Mouse (Mus musculus): ENCODE results near the gene Slc47a1.
A peak's percentile ranks its signal among the peaks of the same experiment; 100 is the strongest.
"Not testable (repeated sequence)": the region's sequence is repeated elsewhere in the genome, so short reads cannot be mapped to it uniquely, and the experiment has no call there.

The Slc47a1 gene

DNA sequence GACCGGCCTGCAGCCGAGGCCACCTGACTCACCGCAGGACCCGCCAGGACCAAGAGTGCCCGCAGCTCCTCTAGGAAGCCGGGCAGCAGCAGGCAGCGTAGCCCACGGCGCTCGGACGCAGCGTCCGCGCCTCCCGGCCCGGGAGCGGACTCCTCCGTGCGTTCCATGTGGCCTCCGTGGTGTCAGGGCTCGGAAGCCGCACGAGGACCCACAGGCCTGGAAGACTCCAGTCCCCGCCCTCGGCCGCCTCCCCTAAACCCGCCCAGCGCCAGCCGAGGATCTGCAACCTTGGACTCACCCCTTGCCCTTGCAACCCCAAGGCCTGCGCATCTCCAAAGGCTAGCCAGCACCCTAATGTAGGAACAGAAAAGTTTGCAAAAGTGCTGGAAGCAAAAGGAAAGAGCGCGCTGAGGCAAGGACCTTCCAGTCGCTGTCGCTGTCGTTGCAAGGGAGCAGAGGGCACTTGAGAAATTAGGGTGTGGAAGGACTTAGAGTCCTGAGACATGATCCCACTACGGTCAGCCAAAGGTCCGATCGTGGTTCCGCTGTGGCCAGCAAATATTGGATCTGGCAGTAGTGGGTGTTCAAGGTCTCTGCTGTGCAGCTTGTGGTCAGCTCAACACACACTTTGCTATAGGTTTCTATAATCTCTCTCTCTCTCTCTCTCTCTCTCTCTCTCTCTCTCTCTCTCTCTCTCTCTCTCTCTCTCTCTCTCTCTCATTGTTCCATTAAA is at the start of gene Slc47a1:
Slc47a1 (minus strand) TSS at position 465 of the 733 bp plus-strand sequence.
- DNase-seq (ENCODE audit: low read depth, low spot score), result peak; percentile 23

DNA sequence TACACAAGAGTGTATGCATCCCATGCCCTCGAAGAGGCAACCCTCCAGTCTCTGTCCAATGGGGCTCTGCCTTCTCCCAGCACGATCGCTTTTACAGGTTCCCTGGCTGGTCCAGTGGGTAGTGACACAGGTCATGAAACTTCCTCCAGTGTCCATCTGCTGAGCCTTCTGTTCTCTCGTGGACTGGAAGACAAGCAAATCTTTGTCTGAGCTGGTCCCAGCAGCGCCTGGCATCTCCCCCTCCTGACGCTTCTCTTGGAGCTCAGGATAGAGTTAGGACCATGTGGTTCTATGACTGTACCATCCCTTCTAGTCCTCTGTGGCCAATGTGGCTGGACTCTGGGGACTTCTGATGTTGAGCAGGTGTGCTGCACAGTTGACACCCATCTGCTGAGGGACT is 41.1 kb upstream of the Slc47a1 start:
- no peak for DNase-seq (ENCODE audit: low read depth, low spot score)

DNA sequence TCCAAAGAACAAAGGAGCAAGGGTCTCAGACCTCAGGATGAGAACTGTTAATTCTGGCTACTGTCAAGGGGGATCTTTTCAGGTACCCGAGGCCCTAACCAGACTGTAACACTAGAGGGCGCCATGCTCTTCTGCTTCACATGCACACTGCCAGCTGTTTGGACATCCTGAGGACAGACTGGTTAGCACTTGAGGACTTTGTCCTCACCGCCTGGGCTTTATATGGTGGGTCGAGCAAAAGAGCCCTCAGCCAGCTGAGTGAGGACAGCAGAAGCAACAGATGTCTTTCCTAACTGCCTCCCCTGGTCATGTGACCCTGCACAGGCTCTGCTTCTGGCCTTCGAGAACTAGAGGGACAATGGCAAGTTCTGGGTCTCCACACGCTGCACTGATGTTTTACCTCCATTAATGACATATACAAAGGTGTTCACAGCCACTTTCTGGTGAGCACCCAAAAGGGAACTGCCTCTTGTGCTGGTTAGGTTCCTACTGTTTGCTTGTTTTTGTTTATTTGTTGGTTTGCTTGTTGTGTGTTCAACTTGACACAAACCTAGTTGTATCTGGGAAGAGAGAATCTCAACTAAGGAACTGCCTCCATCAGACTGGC is 39.9 kb upstream of the Slc47a1 start:
- peak; percentile 89 for DNase-seq (ENCODE audit: low read depth, low spot score)

DNA sequence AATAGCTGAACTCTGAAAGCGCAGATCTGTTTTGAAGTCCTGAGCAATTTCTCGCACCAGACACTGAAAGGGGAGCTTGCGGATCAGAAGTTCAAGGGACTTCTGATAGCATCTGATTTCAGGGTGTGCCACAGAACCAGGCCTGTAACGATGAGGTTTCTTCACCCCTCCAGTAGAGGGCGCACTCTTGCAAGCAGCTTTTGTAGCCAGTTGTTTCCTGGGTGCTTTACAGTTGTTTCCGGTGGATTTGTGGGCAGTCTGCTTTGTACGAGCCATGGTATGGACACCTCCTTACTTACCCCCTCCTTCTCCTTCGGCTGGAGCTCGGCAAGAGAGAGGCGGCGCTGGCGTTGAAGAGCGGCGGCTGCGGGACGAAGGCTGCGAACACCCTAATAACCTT is 38.4 kb upstream of the Slc47a1 start:
- DNase-seq (ENCODE audit: low read depth, low spot score), result not testable (repeated sequence)

DNA sequence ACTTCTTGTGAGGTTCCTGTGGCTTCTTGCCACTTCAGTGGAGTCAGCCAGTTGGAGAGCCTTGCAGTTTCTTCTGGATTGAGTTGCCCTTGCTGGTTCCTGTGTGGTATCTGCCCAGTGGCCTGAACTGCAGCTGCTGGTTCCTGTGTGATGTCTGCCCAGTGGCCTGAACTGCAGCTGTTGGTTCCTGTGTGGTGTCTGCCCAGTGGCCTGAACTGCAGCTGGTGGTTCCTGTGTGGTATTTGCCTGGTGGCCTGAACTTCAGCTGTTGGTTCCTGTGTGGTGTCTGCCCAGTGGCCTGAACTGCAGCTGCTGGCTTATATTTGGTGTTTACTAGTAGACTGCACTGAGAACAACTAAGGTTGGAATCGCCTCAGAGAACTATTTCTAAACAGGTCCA is 37.3 kb upstream of the Slc47a1 start:
- no peak for DNase-seq (ENCODE audit: low read depth, low spot score)

DNA sequence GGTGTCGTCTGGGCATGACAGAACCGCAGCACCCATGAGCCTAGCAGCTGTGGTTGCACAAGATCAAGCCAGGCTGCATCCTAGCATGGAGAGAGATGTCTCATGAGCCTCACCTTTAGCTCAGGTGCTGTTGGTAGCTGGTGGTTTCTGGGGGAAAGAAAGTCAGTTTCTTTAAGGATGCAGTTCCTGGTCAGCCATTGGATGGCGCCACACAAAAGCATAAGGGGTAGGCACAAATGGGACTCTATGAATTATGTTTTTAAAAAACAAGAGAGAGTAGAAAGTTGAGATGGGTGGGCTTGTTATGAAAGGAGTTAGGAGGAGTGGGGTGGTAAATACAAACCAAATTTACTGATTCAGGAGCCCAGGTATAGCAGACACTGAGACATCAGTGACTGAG is 36.4 kb upstream of the Slc47a1 start:
- no peak for DNase-seq (ENCODE audit: low read depth, low spot score)

DNA sequence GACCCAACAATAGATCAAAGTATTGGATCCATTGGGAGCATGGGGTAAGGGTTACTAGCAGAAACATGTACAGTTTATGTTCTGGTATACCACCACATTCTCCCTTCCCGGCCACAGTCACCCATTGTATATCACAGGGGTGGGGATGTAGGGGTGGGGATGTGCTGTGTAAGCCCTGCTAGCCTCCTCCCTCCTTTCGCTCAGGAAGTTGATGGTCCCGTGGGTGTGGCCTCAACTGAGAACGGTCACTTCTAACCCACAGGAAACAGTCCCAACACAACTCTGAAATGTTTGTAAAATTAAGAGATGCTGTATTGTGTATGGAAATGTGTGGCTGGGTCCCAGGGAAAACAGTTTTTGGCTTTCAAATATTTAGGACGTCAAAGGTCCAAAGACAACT is 35.3 kb upstream of the Slc47a1 start:
- DNase-seq (ENCODE audit: low read depth, low spot score), result no peak

DNA sequence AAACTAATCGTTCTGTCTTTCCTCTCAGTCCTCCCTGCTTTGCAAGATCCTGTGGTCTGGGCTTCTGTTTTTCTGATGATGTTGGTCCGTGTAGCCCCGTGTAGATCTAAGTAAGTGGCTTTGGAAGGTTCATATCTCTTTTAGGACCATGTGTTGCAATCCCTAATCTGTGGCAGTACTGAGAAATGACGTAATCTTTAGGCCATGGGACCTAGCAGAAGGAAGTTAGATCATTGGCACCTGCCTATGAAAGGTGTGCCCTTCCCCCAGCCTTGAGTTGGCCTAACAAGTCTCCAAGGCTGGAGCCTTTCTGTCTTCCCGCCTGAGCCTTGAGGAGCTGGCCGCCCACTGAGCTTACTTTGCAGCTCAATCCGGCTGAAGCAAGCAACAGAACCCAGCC is 33.7 kb upstream of the Slc47a1 start:
- DNase-seq (ENCODE audit: low read depth, low spot score), result no peak

DNA sequence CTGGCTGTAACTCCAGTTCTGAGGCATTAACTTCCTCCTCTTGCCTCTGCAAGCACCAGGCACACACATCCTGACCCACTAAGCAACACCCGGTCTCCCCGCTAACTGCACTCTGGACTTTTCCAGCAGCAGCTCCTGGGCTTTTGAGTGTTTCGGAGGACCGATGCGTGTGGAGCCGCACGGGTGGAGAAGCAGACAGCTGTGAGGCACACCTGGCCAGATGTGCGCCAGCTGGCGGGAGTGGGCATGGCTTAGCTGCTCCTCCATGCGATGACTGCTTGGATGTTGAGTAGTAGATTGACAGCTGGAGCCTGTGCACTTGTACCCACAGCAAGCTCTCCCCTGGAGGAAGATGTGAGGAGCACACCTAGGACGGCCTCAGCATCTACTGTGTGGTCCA is 33.1 kb upstream of the Slc47a1 start:
- DNase-seq (ENCODE audit: low read depth, low spot score), result no peak

DNA sequence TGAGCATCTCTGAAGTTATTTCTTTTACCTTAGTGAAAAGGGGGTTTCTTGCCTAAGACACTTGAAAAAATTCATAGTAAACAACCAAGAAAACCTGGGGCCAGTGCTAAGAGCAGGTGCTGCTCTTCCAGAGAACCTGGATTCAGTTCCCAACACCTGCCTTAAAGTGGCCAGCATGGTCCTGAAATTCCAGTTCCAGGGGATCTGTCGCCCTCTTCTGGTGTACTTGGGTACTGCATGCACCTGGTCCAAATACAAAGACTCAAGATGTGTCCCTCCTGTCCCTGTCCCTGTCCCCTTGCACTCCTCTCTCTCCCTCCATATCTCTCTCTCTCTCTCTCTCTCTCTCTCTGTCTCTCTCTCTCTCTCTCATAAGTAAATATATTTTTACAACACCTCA is 32.0 kb upstream of the Slc47a1 start:
- DNase-seq (ENCODE audit: low read depth, low spot score), result peak; percentile 88

DNA sequence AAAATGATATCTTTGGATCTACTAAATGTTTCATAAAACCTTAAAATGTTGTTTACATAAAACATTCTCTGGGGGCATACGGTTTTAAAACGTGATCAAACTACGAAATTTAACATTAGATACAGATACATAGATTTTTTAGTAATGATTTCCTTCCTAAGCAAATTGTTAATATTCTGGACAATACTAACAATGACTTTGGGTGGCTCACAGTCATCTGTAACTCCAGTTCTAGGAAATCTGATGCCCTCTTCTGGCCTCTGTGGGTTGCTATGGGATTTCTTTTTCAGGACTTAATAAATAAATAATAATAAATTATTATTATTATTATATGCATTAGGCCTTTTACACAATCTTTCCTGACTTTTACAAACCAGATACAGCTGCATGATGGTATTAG is 30.9 kb upstream of the Slc47a1 start:
- DNase-seq (ENCODE audit: low read depth, low spot score), result no peak

DNA sequence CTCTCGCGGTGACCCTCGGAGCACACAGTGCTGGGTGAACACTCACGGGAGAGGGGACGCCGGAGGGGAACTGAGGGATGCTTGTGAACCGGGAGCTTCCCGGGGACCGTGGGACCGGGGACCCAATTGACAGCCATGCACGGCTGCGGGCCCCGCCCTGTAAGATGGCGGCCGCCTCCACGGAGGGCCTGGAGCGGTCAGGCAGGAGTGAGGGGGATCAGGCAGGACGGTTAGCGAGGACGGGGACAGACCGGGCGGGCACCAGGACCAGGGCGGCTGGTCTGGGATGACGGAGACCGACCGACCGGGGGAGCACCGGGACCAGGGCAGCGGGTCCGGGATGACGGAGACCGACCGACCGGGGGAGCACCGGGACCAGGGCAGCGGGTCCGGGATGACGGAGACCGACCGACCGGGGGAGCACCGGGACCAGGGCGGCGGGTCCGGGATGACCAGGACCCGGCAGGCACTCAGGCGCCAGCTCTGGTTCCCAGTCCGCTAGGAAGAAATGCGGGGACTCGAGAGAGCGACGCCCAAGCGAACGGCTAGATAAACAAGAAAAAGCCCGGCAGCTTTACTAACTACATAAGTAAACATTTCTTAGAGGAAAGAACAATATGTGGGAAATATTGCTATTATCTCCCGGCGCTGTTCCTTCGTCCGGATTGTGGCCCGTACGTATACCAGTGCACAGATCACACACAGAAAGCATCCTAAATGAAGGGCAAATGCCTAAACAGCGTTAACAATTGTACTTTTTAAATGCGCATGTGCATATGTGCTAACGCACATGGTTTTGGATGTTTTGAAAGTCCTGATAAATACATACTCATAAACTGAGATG is 30.3 kb upstream of the Slc47a1 start:
- DNase-seq (ENCODE audit: low read depth, low spot score), result peak; percentile 78

DNA sequence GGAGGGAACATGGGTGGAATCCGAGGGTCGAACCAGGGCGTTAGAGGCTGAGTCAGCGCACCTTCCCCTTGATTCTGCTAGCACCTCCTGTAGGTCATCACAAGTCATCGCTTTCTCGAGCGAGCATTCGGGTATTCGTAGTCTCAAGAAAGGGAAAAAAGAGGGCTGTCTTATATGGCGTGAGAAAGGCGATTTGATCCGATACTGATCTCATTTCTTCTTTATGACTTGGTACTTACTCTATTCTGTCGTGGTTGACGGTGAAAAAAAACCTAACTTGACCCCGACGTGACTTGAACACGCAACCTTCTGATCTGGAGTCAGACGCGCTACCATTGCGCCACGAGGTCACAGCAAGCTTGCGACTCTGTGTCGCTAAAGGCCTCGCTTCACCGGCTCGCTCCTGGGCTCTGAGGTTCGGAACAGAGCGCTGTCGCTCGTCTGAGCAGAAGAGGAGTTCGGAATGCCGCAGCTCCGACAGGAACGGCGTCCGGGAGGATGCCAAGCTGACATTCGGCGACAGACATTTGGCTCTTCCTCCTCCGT is 29.6 kb upstream of the Slc47a1 start:
- DNase-seq (ENCODE audit: low read depth, low spot score), result peak; percentile 93

DNA sequence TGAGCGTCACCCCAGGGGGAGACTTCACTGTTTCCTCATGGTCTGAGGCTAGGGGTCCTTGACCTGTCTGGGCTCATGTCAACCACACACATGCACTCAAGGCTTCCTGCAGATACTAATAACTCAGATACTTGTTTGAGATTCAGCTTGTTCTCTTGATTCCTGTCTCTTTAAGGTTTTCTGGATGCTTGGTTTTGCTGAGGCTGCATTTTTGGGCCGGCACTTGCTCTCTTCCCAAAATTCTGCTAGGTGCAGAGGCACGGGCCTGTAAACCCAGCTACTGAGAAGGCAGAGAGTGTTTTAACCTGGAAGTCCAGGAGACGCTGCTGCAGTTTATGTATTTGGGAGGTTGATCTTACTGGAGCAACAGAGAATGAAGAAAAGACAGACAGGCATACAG is 23.6 kb upstream of the Slc47a1 start:
- DNase-seq (ENCODE audit: low read depth, low spot score), result no peak

DNA sequence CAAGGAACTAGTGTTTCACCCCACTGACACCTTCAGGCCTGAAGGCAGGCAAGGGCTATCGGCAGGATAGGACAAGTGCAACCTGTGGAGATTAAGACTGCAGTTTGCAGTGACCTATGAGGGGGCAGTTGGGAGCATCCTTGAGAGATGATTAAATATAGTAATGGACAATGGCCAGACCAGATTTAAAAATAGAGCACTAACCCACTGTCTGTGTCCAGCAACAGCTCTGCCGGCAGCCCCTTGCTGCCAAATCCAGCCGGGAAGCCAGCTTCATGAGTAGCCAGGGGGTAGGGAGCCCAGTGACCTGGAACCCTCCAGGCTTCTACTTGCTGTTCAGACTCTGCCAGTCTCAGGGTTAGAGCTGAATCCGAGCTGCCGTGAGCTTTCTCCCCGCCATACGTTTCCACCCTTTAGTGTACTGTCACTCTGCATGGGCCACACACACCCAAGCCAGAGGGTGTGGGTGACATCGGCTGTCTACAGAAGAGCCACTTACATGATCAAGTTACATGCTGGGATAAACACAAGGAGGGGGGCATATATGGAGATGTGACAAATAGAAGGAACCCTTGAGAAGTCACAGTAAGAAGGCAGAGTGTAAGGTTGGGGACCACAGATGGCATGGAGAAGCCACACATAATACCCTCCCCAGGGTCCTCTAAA is 22.7 kb upstream of the Slc47a1 start:
- no peak for DNase-seq (ENCODE audit: low read depth, low spot score)

DNA sequence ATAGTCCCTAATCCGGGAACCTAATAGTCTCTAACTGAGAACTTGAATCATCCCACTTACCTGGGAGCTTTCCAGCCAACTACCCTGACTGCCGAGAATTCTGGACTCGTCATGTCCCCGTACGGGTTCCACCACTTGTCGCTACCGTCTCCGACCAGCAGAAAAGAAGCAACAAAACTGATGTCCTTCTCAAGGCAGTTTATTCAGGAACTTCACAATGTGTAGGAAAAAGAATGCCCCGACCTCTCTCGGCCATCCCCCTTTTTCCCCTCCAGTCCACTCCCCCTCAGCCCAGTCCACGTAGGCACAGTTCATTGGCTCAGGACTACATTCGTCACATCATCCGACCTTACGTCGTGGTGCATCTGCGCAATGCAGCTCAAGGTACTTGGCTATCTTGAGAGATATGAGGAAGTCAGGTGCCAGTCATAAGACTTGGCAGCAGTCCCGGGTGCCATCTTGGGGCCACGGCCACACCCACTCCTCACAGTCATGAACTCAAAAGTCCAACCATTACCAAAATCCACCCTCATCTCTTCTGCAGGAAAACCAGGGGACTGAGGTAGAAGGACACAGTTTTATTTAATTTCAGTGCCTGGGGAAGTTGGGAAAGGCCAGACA is 19.4 kb upstream of the Slc47a1 start:
- not testable (repeated sequence) for DNase-seq (ENCODE audit: low read depth, low spot score)

DNA sequence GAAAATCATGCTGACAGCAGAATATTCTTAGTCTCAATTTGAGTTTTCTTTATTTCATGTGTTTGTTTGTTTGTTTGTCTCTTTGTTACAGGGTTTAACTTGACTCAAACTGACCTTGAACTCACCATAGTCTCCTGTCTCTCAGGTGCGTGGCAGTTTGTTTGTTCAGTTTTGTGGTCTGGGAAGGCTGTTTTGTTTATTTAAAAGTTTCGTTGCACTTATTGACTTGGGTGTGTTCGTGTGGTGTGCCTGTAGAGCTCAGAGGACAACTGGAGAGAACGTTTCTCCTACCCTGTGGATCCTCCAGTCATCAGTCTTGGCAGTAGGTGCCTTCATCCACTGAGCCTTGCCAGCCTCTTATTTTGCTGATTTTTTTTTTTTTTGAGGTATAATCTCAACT is 10.8 kb upstream of the Slc47a1 start:
- no peak for DNase-seq (ENCODE audit: low read depth, low spot score)

DNA sequence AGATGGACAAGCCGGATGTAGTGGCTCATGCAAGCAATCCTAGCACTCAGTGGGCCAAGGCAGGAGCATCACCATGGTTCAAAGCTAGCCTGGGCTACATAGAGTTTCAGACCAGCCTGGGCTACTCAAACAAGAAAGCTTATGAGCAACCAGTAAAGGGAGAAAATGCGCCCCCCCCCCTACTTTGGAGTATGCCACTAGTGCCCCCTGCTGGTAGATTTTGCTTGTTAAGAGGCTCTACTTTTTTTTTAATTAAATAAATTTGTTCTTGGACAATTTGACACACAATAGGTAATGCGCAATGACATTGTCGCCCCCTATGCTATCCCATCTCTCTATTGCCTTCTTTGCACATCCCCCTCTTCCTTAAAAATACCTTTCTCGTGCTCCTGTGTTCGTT is 9.9 kb upstream of the Slc47a1 start:
- peak; percentile 51 for DNase-seq (ENCODE audit: low read depth, low spot score)

DNA sequence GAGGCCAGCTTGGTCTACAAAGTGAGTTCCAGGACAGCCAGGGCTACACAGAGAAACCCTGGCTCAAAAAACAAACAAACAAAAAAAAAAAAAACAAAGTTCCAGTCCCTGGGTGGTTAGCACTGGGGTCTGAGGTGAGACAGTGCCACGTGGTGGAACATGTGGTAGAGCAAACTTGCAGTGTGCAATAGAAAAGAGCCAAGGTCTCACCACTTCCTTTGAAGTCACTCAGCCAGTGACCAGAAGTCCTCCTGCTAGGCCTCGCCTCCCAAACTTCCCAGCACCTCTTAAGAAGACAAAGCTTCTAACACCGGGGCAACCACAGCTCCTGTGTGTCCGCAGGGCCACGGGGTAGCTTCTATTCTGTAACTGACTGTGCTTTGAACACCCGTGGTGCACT is 9.1 kb upstream of the Slc47a1 start:
- DNase-seq (ENCODE audit: low read depth, low spot score), result no peak

DNA sequence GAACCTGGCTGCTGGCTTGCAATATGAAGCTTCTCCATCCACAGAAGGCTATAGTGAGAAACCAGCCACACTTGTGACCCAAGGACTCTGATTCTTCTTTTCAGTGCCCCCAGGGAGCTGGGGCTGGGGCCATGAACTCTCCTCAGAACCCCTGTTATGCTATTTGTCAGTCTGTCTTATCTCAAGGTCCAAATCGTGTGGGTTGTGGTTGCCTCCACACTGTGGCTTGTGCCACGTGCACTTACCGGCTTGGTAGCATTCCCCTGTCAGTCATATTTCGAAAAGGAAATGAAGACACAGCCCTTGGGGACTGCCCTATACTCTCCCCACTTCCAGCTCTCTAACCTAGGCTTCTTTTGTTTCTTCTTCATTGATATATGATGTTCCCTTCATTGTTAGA is 7.6 kb upstream of the Slc47a1 start:
- DNase-seq (ENCODE audit: low read depth, low spot score), result no peak

DNA sequence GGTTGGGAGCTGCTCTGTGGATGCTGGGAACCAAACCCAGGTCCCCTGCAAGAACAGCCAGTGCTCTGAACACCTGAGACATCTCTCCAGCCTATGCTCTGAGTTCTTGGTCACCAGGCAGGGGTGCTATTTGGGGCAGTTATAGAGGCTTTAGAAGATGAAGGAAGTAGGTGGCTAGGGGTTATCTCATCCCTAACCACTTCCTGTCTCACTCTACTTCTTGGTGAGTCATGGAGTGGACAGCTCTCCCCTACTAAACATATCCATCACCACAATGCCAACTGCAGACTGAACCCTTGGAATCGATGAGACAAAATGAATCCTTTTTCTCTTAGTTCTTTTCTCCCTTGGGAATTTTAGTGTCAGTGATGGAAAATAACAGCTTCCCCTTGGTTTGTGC is 3.1 kb upstream of the Slc47a1 start:
- no peak for DNase-seq (ENCODE audit: low read depth, low spot score)

Data from mesoderm, embryonic 11.5 days (tissue).